Mouse (Mus musculus): Measurements from ENCODE around the gene Rabif.

- TF ChIP-seq CTCF (IDR thresholded peaks at IDR 0.05; ENCODE audit: low read depth, low read length) (no peak), POLR2A (IDR thresholded peaks at IDR 0.05; ENCODE audit: insufficient read depth, low read length) (no peak)
Observed at GRCm38 (mm10) chr1:134520001-134520721, 25.7 kb downstream of the Rabif start.

All from ES-Bruce4 (cell line).